Mouse (Mus musculus) cortical plate, adult 2 months (tissue): ENCODE results near the gene Fam49a.

ENCODE experiments used
- CTCF ChIP-seq: fragments of 200-500 bp; IDR thresholded peaks from 2 replicates; pipeline ENCODE4 v1.5.1; 2011; ENCODE audit warnings: mild to moderate bottlenecking, control low read depth, low read length; ENCODE audit not compliant: insufficient read depth; ENCODE audit errors: extremely low read depth
- POLR2A ChIP-seq: fragments of 200-500 bp; IDR thresholded peaks from 2 replicates; pipeline ENCODE4 v1.6.1; 2011; ENCODE audit warnings: mild to moderate bottlenecking, low read length, control low read depth; ENCODE audit not compliant: insufficient read depth; ENCODE audit errors: extremely low read depth

DNA sequence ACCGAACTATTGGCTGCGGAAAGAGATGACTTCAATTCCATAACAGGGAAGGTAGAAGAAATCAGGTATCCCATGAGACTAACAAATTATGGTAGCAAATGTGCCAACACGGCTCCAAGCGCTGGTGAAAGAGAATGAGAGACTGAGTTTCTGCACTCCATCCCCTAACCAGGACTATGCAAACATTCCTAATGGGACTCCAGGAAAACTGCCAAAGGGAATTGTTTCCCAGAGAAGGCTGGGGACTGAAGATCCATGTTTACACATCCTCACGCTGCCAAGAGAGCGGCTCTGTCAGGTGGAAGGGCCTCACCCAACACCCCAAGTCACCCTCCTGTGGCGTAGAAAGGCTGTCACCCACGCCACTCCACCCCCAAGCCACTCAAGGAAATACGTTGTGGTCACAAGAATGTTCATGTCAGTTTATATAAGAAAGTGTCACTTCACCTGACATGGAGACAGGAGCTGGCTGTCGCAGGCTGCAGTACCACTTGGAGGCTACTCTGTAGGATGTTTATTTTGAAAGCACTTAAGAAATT lies 92.2 kb downstream of the Fam49a start:
- TF ChIP-seq CTCF (no peak), POLR2A (no peak)
